Mouse (Mus musculus): ENCODE measurements around the gene Iffo2.

- no peak for TF ChIP-seq CTCF (IDR thresholded peaks at IDR 0.05; ENCODE audit: low read depth, low read length)
- TF ChIP-seq POLR2A (IDR thresholded peaks at IDR 0.05; ENCODE audit: borderline replicate concordance, low read depth, low read length), result no peak
Observed at GRCm38 (mm10) chr4:139519221-139519620, 11.1 kb upstream of the Iffo2 start.

All from bone marrow macrophage, adult 2 months (primary cell).